Mouse (Mus musculus) layer of hippocampus, postnatal 10 days (tissue): ENCODE measurements around the gene Prkcq. TPM values are rescaled to one million over a fixed set of nuclear protein-coding genes. Genes with fewer than 3 reads are reported as not detected.

ENCODE experiments used
- DNase-seq, 2 experiments: peaks; one replicate each; pipeline ENCODE4 v3.0.0; 2021; ENCODE audit warnings: low spot score in 2 of 2
- total RNA-seq, 2 experiments: library from RNA; stranded (reverse); gene quantifications; 2 replicates each; pipeline ENCODE4 v1.2.3; 2021

Gene Prkcq
- total RNA-seq, 2 experiments from 2014 or later = 11.6 to 11.7 TPM

DNA sequence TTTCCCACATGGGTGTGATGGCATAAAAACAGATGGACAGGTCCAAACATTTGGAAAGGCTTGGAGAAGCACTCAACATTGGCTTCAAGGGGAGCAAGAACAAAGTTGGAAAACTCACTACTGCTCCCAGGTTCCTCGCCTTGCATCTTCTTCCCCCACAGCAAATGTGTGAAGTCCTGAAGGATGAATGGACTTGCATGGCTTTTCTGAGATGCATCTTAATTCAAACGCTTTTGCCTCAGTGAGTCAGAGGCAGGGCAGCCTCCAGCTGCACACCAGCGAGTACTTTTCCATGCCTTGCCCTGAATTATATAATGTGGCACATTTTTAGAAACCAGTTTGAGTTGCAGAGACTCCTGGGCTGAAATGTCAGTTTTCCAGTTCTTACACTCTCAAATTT lies 175.9 kb downstream of the Prkcq start:
- no peak for DNase-seq
